Mouse (Mus musculus): ENCODE results near the gene Pstpip1.

Pstpip1 gene

DNA sequence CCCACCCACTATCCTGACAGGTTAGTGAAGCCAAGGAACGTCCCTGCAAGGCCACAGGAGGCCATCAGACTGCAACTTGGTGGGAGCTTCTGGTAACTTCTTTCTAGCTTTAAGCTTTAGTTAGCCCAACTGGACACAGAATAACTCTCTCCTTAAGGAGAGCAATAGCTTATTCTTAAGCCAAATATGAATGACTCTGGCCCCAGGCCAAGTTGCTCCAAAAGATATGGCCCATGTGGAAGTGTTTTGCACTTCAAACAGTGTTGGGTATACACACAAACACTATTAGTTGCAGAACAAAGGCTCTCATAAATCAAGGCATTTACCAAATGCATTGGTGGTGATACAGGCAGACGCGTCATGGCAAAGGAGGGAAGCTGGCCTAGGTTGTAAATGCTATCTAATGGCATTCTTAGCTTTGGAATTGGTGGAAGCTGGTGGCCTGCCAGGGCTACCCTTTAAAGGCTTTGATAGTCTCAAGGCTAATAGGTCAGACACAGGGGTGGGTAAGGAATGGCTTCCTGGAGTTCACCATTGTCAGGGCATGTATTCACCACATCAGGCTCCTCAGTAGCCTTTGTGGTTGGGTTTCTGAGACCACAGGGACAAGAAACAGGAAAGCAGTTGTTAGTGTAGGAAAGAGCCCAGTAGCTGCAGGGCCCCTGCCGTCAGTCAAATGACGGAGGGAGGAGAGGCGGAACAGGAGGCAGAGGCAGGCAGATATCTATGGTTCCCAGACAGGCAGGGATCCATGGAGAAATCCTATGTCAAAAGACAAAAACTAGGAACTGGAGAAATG is 16.7 kb downstream of the Pstpip1 start:
- no peak for DNase-seq

GRCm38 (mm10) chr9:56107527-56107926 is 17.8 kb downstream of the Pstpip1 start:
- DNase-seq: no peak

- no peak for DNase-seq
Observed at GRCm38 (mm10) chr9:56108174-56108573, 18.4 kb downstream of the Pstpip1 start.

GRCm38 (mm10) chr9:56118091-56118490 is 28.3 kb downstream of the Pstpip1 start:
- no peak for DNase-seq

GRCm38 (mm10) chr9:56118582-56118981 is 28.8 kb downstream of the Pstpip1 start:
- DNase-seq: peak; percentile 70

DNA sequence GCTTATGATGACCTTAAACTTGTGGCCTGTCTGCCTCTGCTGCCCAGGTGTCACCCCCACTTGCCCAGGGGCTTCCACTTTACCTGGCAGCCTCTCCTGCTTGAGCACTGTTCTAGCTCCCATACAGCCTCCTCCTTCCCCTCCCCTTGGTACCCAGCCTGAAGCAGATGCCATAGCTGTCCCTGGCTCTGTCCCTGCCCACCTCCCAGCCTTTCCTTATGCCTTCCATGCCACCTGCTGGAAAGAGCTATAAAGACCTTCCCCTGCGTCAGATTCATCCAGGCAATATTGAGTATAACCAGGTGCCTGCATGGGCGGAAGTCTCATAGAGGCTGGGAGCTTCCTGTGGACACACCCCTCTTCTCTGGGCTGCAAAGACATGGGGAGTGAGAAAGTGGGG is 29.9 kb downstream of the Pstpip1 start:
- no peak for DNase-seq

GRCm38 (mm10) chr9:56121097-56121496 is 31.3 kb downstream of the Pstpip1 start:
- DNase-seq: peak; percentile 49

DNA sequence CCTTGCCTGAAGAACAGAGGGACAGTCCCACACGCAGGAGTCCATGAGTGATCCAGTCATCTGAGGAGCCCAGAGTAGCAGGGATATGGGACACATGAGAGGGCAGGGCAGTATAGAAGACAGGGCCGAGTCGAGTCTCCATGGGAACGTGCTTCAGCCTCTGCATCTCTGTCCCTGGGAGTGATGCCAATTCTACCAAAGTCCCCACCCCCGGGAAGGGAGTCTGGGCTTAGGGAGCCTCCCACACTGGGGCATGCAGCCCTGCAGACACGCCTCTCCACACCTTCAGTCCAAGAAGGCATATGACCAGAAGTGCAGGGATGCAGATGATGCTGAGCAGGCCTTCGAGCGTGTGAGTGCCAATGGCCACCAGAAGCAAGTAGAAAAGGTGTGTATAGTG is 33.2 kb downstream of the Pstpip1 start:
- no peak for DNase-seq

GRCm38 (mm10) chr9:56123613-56124012 is 33.9 kb downstream of the Pstpip1 start:
- no peak for DNase-seq

- no peak for DNase-seq
Observed at GRCm38 (mm10) chr9:56124561-56124960, 34.8 kb downstream of the Pstpip1 start.

GRCm38 (mm10) chr9:56126453-56127173 is 36.9 kb downstream of the Pstpip1 start:
- no peak for DNase-seq

DNA sequence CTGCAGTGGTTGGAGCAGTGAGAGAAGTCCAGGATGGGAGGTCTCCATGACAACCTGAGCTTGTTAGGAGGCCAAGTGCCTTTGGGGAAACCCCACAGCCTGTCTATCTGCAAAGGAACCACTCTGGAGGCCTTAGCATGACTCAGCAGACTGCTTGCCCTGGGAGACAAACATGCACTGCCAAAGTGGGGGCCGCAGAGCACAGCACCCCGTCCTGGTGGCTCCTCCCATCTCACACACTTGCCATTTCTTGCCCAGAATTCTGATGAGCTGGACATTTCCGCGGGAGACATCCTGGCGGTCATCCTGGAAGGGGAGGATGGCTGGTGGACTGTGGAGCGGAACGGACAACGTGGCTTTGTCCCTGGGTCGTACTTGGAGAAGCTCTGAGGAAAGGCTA is 38.6 kb downstream of the Pstpip1 start:
- no peak for DNase-seq

GRCm38 (mm10) chr9:56129951-56130350 is 40.2 kb downstream of the Pstpip1 start:
- DNase-seq: no peak

DNA sequence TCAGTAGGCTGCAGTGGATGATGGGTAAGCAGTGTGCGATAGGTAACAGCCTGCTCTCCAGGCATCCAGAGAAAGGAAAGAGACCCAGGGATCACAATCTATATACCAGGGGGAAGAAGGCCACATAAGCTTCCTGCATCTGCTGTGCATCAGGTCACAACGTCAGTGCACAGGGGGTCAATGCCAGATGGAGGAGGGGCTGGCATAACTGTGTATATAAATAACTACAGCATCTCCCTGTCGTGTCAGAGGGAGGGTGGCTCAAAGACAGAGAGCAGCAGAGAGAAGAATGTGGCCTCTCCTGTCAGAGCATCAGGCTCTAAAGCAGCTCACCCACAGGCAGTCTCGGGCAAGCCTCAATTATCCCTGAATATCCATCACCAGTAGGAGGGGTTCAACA is 40.8 kb downstream of the Pstpip1 start:
- DNase-seq: no peak

GRCm38 (mm10) chr9:56131813-56132525 is 42.2 kb downstream of the Pstpip1 start:
- no peak for DNase-seq

- no peak for DNase-seq
Observed at GRCm38 (mm10) chr9:56133970-56134369, 44.2 kb downstream of the Pstpip1 start.

DNA sequence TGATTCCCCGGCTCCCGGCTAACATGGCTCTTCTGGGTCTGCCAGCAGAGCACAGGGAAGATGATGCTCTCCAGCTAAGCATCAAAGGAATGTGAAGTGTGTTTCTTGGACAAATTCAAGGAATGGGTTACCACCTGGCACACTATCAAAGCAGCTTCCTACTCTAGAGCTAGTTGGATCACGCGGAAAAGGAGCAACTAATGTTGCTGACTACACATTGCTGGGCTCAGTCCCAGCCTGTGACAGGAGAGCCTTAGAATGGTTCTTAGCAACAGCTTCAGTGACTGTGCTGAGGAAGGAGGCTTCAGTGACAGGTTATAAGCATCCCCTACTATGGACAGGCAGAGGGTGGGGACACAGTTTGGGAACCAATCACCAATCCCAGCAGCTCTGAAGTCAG is 44.9 kb downstream of the Pstpip1 start:
- no peak for DNase-seq

DNA sequence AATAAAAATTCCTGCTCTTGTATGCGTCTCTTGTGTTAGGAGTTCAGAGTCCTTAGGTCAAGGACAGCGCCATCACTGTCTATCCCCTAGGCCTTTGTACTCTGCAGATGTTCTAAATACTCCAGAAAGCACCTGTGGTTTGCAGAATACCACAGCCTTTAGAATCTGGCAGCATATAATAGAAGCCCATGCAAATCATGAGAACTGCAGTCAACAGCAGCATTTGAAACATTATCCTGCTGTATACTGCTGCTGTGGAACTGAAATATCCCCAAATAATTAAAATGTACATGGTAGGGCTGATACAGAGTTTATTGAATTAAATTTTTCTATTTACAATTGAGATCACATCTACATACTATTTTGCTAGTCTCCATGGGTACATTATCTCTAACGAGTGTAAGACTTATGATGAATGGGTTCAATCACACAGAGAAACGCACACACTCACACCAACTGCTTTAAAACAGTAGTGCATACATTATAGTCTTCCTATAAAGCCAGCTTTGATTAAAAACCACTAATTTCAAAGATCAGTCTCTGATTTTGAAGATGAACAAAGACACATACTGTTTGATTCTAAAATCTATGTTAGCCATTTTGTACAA is 45.9 kb downstream of the Pstpip1 start:
- DNase-seq: no peak

GRCm38 (mm10) chr9:56141776-56142175 is 52.0 kb downstream of the Pstpip1 start:
- no peak for DNase-seq

DNA sequence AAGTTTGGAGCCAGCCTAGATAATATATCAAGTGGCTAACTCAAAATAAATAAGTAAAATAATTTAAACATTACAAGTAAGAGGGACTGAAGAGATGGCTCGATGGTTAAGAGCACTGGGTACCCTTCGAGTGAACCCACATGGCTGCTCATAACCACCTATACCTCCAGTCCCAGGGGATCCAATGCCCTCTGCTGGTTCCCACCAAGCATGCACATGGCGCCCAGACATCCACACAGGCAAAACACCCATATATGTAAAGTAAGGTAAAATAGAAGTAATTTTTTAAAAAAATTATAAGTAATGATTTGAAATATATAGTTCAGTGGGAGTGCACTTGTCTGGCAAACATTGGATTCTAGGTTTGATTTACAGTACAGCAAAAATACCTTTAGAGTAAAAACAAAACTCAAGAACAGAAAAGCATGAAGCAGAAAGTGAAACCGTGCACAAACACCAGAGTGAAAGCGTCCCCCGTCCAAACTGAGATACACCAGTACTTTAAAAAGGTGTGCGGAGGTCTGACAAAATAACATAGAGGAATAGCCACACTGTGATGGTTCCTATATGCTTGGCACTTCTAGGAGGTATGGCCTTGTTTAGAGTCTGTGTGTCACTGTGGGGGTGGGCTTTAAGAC is 54.7 kb downstream of the Pstpip1 start:
- no peak for DNase-seq

DNA sequence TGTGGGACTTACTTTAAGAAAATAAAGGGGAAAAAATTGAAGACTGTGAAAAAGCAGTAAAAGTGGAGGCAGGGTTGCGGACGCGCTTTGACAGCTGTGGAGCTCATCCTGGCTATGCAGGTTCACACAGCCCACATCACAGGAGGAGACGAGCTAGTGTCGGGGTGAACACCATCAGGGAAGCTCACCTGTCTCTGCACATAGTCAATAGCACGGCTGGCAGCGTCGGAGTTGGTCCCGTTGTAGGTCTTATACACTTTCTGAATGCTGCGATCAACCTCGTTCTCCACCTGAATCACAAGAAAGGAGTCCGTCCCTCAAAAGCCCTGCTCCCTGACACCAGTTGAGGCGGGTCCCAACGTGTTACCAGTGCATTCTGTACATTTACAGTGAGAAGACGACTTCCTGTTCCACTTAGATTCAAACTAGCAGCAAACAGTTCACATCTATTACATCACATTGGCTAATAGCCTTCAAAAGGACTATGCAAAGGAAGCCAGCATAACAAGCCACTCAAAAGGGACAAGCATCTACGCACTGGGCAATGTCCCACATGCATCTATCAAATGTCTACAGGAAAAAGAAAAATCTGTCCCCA is 56.7 kb downstream of the Pstpip1 start:
- DNase-seq: peak; percentile 59

DNA sequence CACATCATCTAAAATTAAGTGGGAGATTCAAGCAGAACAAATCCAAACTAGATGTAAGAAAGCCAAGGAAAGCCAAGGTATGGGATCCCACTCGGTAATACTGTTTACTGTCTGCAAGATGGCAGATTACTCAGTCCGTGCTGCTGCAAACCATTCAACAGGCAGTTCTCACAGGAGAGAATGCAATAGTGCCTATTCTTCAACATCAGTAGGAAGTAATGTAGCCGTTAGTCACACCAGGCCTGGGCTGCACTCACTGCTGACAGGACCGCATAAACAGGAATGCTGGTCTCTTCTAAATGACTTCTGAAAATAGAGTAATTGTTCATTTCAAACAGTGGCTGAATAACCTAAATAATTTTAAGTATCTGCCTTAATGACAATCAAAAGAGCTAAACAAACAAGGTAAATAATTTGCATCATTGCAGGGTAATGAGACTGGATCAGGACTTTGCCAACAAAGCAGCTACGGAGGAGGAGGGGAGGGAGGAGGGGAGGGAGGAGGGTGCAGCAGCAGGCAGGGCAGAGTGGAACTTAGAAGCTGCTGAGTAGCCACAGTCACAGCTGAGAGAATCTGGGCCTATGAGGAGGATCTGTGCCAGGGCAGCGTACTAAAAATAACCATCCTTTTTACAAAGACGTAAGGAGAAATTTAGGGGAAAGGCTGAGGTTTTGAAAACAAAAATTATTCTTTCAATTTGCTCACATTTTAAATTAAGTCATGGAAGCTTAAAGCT is 62.2 kb downstream of the Pstpip1 start:
- DNase-seq: no peak
